Mouse (Mus musculus): Measurements from ENCODE around the gene Chst8. TPM values are rescaled to one million over a fixed set of nuclear protein-coding genes. Genes with fewer than 3 reads are reported as not detected.

Gene Chst8
- polyA plus RNA-seq (2016; fragmentation: Nextera tagmentation; extraction: Ambion mirVana) = 2.6 and 3.3 TPM in 2 replicates

- Histone ChIP-seq H3K4me1 (peaks cover 31% of the 10 kb centered on the region), H3K4me3 (peak within 1 kb of the TSS; percentile 75), H3K27me3 (ENCODE audit: low read depth, poor library complexity, severe bottlenecking) (peaks cover 72% of the 10 kb centered on the region), H3K36me3 (no peaks in the 10 kb centered on the region), H3K9me3 (replicated peaks) (no peaks in the 10 kb centered on the region), H3K27ac (peak within 1 kb of the TSS; percentile 83)
- DNase-seq (ENCODE audit: low spot score) = peak; percentile 88
- WGBS = under 1% methylated on average over 65 of the region's 65 CpGs
These were observed at the start of gene Chst8 for GRCm38 (mm10) chr7:34812531-34813111. Gene Chst8, minus strand, starts transcription at chr7:34812711.

GRCm38 (mm10) chr7:34858291-34858690, 45.8 kb upstream of the Chst8 start:
- DNase-seq (ENCODE audit: low spot score) = no peak
- Histone ChIP-seq H3K4me1 (peaks cover 17% of the 10 kb centered on the region), H3K27me3 (ENCODE audit: low read depth, poor library complexity, severe bottlenecking) (no peaks in the 10 kb centered on the region), H3K9me3 (replicated peaks) (no peaks in the 10 kb centered on the region), H3K27ac (no peak overlapping the region), H3K4me3 (no peak overlapping the region), H3K36me3 (no peaks in the 10 kb centered on the region)
- 69% methylated on average over 2 of the region's 2 CpGs for WGBS

GRCm38 (mm10) chr7:34854781-34855352, 42.4 kb upstream of the Chst8 start:
- no peaks in the 10 kb centered on the region for H3K27me3 ChIP-seq (ENCODE audit: low read depth, poor library complexity, severe bottlenecking)
- no peak for DNase-seq (ENCODE audit: low spot score)
- no peak overlapping the region for H3K27ac ChIP-seq
- H3K9me3 ChIP-seq (replicated peaks) = no peaks in the 10 kb centered on the region
- H3K4me1 ChIP-seq = peaks cover 13% of the 10 kb centered on the region
- WGBS = 88% methylated on average over 6 of the region's 6 CpGs
- no peaks in the 10 kb centered on the region for H3K36me3 ChIP-seq
- H3K4me3 ChIP-seq = no peak overlapping the region

- no peak overlapping the region for H3K4me3 ChIP-seq
- DNase-seq (ENCODE audit: low spot score) = no peak
- no peak overlapping the region for H3K27ac ChIP-seq
- H3K36me3 ChIP-seq = no peaks in the 10 kb centered on the region
- no peaks in the 10 kb centered on the region for H3K27me3 ChIP-seq (ENCODE audit: low read depth, poor library complexity, severe bottlenecking)
- H3K9me3 ChIP-seq (replicated peaks) = no peaks in the 10 kb centered on the region
- peaks cover 7% of the 10 kb centered on the region for H3K4me1 ChIP-seq
- 88% methylated on average over 3 of the region's 3 CpGs for WGBS
These were observed 40.9 kb upstream of the Chst8 start for GRCm38 (mm10) chr7:34853393-34853792.

- no peak overlapping the region for H3K27ac ChIP-seq
- WGBS = 36% methylated on average over 10 of the region's 10 CpGs
- DNase-seq (ENCODE audit: low spot score) = peak; percentile 52
- H3K27me3 ChIP-seq (ENCODE audit: low read depth, poor library complexity, severe bottlenecking) = no peaks in the 10 kb centered on the region
- no peaks in the 10 kb centered on the region for H3K9me3 ChIP-seq (replicated peaks)
- H3K36me3 ChIP-seq = no peaks in the 10 kb centered on the region
- 0 out of 2 replicates have a peak, but pooled peaks cover 2% of the 10 kb centered on the region for H3K4me1 ChIP-seq
- no peak overlapping the region for H3K4me3 ChIP-seq
These were observed 37.1 kb upstream of the Chst8 start for GRCm38 (mm10) chr7:34849660-34850059.

- WGBS = 92% methylated on average over 4 of the region's 4 CpGs
- H3K4me3 ChIP-seq = no peak overlapping the region
- 0 out of 2 replicates have a peak, but pooled peaks cover 2% of the 10 kb centered on the region for H3K4me1 ChIP-seq
- no peaks in the 10 kb centered on the region for H3K36me3 ChIP-seq
- H3K27ac ChIP-seq = no peak overlapping the region
- no peaks in the 10 kb centered on the region for H3K9me3 ChIP-seq (replicated peaks)
- no peak for DNase-seq (ENCODE audit: low spot score)
- H3K27me3 ChIP-seq (ENCODE audit: low read depth, poor library complexity, severe bottlenecking) = no peaks in the 10 kb centered on the region
These were observed 36.3 kb upstream of the Chst8 start for GRCm38 (mm10) chr7:34848811-34849210.

GRCm38 (mm10) chr7:34847900-34848299, 35.4 kb upstream of the Chst8 start:
- WGBS = 90% methylated on average over 6 of the region's 6 CpGs
- DNase-seq (ENCODE audit: low spot score) = no peak
- Histone ChIP-seq H3K36me3 (no peaks in the 10 kb centered on the region), H3K27ac (no peak overlapping the region), H3K4me1 (0 out of 2 replicates have a peak, but pooled peaks cover 2% of the 10 kb centered on the region), H3K27me3 (ENCODE audit: low read depth, poor library complexity, severe bottlenecking) (no peaks in the 10 kb centered on the region), H3K9me3 (replicated peaks) (no peaks in the 10 kb centered on the region), H3K4me3 (no peak overlapping the region)

- no peak overlapping the region for H3K4me3 ChIP-seq
- 0 out of 2 replicates have a peak, but pooled peaks cover 2% of the 10 kb centered on the region for H3K4me1 ChIP-seq
- no peak overlapping the region for H3K27ac ChIP-seq
- no peaks in the 10 kb centered on the region for H3K36me3 ChIP-seq
- H3K27me3 ChIP-seq (ENCODE audit: low read depth, poor library complexity, severe bottlenecking) = no peaks in the 10 kb centered on the region
- no peak for DNase-seq (ENCODE audit: low spot score)
- H3K9me3 ChIP-seq (replicated peaks) = no peaks in the 10 kb centered on the region
- WGBS = 77% methylated on average over 5 of the region's 5 CpGs
These were observed 34.9 kb upstream of the Chst8 start for GRCm38 (mm10) chr7:34847410-34847809.

- no peak overlapping the region for H3K27ac ChIP-seq
- H3K27me3 ChIP-seq (ENCODE audit: low read depth, poor library complexity, severe bottlenecking) = no peaks in the 10 kb centered on the region
- no peaks in the 10 kb centered on the region for H3K9me3 ChIP-seq (replicated peaks)
- no peak for DNase-seq (ENCODE audit: low spot score)
- no peak overlapping the region for H3K4me3 ChIP-seq
- no peaks in the 10 kb centered on the region for H3K36me3 ChIP-seq
- 94% methylated on average over 4 of the region's 4 CpGs for WGBS
- no peaks in the 10 kb centered on the region for H3K4me1 ChIP-seq
These were observed 26.2 kb upstream of the Chst8 start for GRCm38 (mm10) chr7:34838749-34839148.

GRCm38 (mm10) chr7:34838231-34838630, 25.7 kb upstream of the Chst8 start:
- no peaks in the 10 kb centered on the region for H3K27me3 ChIP-seq (ENCODE audit: low read depth, poor library complexity, severe bottlenecking)
- H3K27ac ChIP-seq = no peak overlapping the region
- no peak overlapping the region for H3K4me3 ChIP-seq
- no peaks in the 10 kb centered on the region for H3K9me3 ChIP-seq (replicated peaks)
- H3K4me1 ChIP-seq = no peaks in the 10 kb centered on the region
- DNase-seq (ENCODE audit: low spot score) = no peak
- 87% methylated on average over 4 of the region's 4 CpGs for WGBS
- no peaks in the 10 kb centered on the region for H3K36me3 ChIP-seq

- H3K27ac ChIP-seq = no peak overlapping the region
- no peaks in the 10 kb centered on the region for H3K36me3 ChIP-seq
- H3K4me1 ChIP-seq = no peaks in the 10 kb centered on the region
- DNase-seq (ENCODE audit: low spot score) = peak; percentile 45
- no peak overlapping the region for H3K4me3 ChIP-seq
- H3K9me3 ChIP-seq (replicated peaks) = no peaks in the 10 kb centered on the region
- H3K27me3 ChIP-seq (ENCODE audit: low read depth, poor library complexity, severe bottlenecking) = no peaks in the 10 kb centered on the region
- WGBS = 40% methylated on average over 3 of the region's 3 CpGs
These were observed 13.9 kb upstream of the Chst8 start for GRCm38 (mm10) chr7:34826255-34826909.

GRCm38 (mm10) chr7:34821587-34821986, 9.1 kb upstream of the Chst8 start:
- Histone ChIP-seq H3K4me1 (peaks cover 5% of the 10 kb centered on the region), H3K27me3 (ENCODE audit: low read depth, poor library complexity, severe bottlenecking) (no peaks in the 10 kb centered on the region), H3K9me3 (replicated peaks) (no peaks in the 10 kb centered on the region), H3K4me3 (no peak overlapping the region), H3K36me3 (no peaks in the 10 kb centered on the region), H3K27ac (no peak overlapping the region)
- DNase-seq (ENCODE audit: low spot score) = no peak
- WGBS = 86% methylated on average over 9 of the region's 9 CpGs

- 35% methylated on average over 6 of the region's 6 CpGs for WGBS
- no peaks in the 10 kb centered on the region for H3K9me3 ChIP-seq (replicated peaks)
- no peaks in the 10 kb centered on the region for H3K27me3 ChIP-seq (ENCODE audit: low read depth, poor library complexity, severe bottlenecking)
- H3K4me1 ChIP-seq = peaks cover 5% of the 10 kb centered on the region
- no peaks in the 10 kb centered on the region for H3K36me3 ChIP-seq
- no peak overlapping the region for H3K27ac ChIP-seq
- no peak overlapping the region for H3K4me3 ChIP-seq
- no peak for DNase-seq (ENCODE audit: low spot score)
These were observed 8.0 kb upstream of the Chst8 start for GRCm38 (mm10) chr7:34820554-34820953.
